Mouse (Mus musculus): ENCODE results near the gene Ythdf1. TPM values are rescaled to one million over a fixed set of nuclear protein-coding genes. Genes with fewer than 3 reads are reported as not detected.

Gene Ythdf1
- polyA plus RNA-seq, 1 experiment from 2014 or later, result 77.8 TPM

DNA sequence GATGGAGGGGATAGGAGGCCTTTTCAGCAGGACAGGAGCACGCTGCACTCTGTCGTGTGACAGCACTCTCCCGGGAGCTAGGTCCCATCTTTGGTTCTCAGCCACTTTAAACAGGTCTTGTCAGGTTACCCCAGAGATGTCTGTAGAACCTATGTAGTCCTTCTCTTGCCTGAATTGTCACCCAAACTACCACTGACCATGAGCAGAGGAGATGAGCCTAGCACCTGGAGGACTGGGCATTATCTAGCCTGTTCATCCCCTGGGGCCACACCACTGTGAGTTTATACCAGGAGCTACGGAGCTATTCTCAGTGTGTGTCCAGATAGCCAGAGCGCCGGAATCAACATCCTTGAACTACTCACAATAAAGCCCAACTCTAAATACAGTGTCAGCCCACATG, 22.9 kb downstream of the Ythdf1 start:
- H3K36me3 ChIP-seq, result no peaks in the 10 kb centered on the region
- 86% methylated on average over 6 of the region's 6 CpGs for whole genome bisulfite sequencing
- peaks cover 55% of the 10 kb centered on the region for H3K27me3 ChIP-seq (ENCODE audit: low read depth, poor library complexity, severe bottlenecking)
- no peak overlapping the region for H3K27ac ChIP-seq
- H3K4me1 ChIP-seq, result peaks cover 20% of the 10 kb centered on the region
- DNase-seq (ENCODE audit: low spot score), result no peak
- no peak overlapping the region for H3K4me3 ChIP-seq
- H3K9me3 ChIP-seq (replicated peaks), result no peaks in the 10 kb centered on the region

DNA sequence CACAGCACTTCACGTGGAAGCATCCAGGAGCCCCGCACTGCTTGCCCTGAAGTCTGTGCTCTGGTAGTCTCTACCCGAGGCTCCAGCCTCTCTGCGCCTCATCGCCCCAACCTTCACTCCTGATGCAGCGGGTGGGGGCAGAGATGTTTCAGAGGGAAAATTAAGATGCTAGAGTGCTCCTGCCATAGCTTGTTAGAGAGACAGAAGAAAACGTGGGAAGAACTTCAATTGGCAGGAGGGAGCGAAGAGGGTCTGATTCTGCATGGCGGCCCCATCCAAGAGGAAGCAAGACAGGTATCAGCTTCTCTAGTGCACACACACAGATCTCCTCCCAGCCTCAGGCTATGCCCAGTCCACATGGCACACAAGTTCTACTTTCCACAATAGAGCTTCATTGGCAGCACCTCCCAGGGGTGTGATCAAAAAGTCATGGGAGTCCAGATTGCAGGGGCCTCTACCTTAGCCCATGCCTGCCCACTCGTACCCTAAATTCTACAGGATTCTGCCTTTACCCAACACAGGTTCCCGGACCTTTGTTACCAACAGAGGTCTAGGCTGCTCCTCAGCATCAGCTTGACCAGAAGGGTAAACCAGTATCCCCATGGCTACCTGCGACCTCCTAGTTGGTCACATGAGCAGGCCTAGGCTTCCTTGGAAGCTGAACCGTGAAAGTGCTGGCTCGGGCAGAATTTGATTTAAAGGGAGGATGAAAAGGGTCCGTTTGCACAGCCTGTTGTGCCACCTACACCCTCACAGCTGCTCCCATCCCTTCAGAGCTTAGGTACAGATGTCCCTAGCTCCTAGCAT, 23.7 kb downstream of the Ythdf1 start:
- Histone ChIP-seq H3K27me3 (ENCODE audit: low read depth, poor library complexity, severe bottlenecking) (peaks cover 63% of the 10 kb centered on the region), H3K9me3 (replicated peaks) (no peaks in the 10 kb centered on the region), H3K27ac (no peak overlapping the region), H3K36me3 (no peaks in the 10 kb centered on the region), H3K4me1 (peaks cover 24% of the 10 kb centered on the region), H3K4me3 (no peak overlapping the region)
- DNase-seq (ENCODE audit: low spot score), result no peak
- WGBS, result 76% methylated on average over 15 of the region's 15 CpGs

GRCm38 (mm10) chr2:180895837-180896525, 24.8 kb downstream of the Ythdf1 start:
- Histone ChIP-seq H3K27ac (no peak overlapping the region), H3K27me3 (ENCODE audit: low read depth, poor library complexity, severe bottlenecking) (peaks cover 73% of the 10 kb centered on the region), H3K9me3 (replicated peaks) (no peaks in the 10 kb centered on the region), H3K36me3 (no peaks in the 10 kb centered on the region), H3K4me1 (peaks cover 30% of the 10 kb centered on the region), H3K4me3 (no peak overlapping the region)
- no peak for DNase-seq (ENCODE audit: low spot score)
- 82% methylated on average over 11 of the region's 11 CpGs for WGBS

DNA sequence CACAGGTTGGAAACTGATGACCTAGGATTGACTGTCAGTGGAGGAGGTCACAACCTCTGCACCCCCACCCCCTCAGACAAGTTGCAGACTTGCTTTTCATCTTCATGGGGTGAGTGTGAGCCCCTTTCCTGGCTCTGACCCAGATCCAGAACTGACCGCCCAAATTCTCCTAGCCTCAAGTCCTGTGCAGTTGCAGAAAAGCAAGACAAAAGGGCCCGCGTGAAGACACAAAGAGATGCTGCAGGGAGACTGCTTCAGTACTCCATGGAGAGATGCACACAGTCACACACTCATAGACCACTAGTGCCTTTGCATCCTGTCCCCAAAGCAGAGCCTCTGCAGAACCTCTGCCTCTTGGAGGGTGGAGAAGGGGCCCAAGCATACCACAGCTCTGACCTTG, 25.4 kb downstream of the Ythdf1 start:
- Histone ChIP-seq H3K9me3 (replicated peaks) (no peaks in the 10 kb centered on the region), H3K27me3 (ENCODE audit: low read depth, poor library complexity, severe bottlenecking) (peaks cover 80% of the 10 kb centered on the region), H3K4me3 (no peak overlapping the region), H3K36me3 (no peaks in the 10 kb centered on the region), H3K27ac (no peak overlapping the region), H3K4me1 (peaks cover 37% of the 10 kb centered on the region)
- no peak for DNase-seq (ENCODE audit: low spot score)
- WGBS, result 82% methylated on average over 3 of the region's 3 CpGs

DNA sequence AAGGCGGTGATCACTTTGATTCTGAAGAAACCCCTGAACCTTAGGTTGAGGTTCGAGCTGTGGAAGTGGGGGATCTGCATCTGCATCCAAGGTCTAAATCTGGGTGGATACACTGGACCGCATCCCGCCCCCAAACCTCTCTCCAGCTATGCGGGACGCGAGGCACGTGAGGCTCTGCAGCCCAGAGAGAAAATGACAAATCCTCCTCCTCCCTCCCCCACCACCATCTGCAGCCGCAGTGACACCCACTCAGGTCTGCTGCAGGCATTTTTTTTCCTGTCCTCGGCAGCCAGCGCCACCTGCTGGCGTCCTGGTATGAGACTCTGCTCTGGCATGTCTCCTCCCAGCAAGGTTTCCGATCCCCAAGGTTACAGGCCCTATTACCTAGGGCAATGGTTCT, 26.0 kb downstream of the Ythdf1 start:
- Histone ChIP-seq H3K4me1 (peaks cover 40% of the 10 kb centered on the region), H3K4me3 (peak overlapping the region; percentile 52), H3K9me3 (replicated peaks) (no peaks in the 10 kb centered on the region), H3K36me3 (no peaks in the 10 kb centered on the region), H3K27ac (no peak overlapping the region), H3K27me3 (ENCODE audit: low read depth, poor library complexity, severe bottlenecking) (peaks cover 86% of the 10 kb centered on the region)
- WGBS, result under 1% methylated on average over 13 of the region's 13 CpGs
- peak; percentile 84 for DNase-seq (ENCODE audit: low spot score)

DNA sequence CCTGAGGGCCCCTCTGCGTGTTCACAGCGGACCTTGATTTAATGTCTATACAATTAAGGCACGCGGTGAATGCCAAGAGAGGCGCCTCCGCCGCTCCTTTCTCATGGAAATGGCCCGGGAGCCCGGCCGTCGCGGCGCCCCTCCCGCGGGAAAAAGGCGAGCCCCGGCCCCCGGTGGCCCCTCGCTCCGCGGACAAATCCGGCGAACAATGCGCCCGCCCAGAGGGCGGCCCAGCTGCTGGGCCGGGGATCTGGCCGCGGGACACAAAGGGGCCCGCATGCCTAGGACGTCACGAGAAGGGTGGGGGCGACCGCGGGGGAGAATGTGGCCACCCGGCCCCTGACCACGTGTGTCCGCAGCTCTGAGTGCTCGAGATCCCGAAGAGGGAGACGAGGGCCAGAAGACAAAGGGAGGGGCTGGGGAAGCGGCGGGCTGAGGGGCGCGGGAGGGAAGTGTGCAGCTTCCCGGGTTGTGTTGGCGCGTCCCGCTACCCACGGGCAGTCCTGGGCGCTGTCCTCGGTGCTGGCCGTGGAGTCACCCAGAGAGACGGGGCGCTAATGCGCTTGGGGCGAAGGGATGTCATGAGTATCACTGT, 26.6 kb downstream of the Ythdf1 start:
- peak; percentile 68 for DNase-seq (ENCODE audit: low spot score)
- H3K4me1 ChIP-seq, result peaks cover 40% of the 10 kb centered on the region
- H3K36me3 ChIP-seq, result no peaks in the 10 kb centered on the region
- H3K27me3 ChIP-seq (ENCODE audit: low read depth, poor library complexity, severe bottlenecking), result peaks cover 92% of the 10 kb centered on the region
- under 1% methylated on average over 57 of the region's 57 CpGs for WGBS
- H3K27ac ChIP-seq, result peak overlapping the region; percentile 50; the same call in 1 of the 2 replicates
- peak overlapping the region; percentile 52 for H3K4me3 ChIP-seq
- no peaks in the 10 kb centered on the region for H3K9me3 ChIP-seq (replicated peaks)

GRCm38 (mm10) chr2:180893537-180894028, 27.2 kb downstream of the Ythdf1 start:
- peak overlapping the region; percentile 52 for H3K4me3 ChIP-seq
- no peaks in the 10 kb centered on the region for H3K36me3 ChIP-seq
- DNase-seq (ENCODE audit: low spot score), result peak; percentile 63
- H3K27ac ChIP-seq, result peak overlapping the region; percentile 50; the same call in 1 of the 2 replicates
- WGBS, result under 1% methylated on average over 47 of the region's 50 CpGs
- peaks cover 40% of the 10 kb centered on the region for H3K4me1 ChIP-seq
- H3K9me3 ChIP-seq (replicated peaks), result no peaks in the 10 kb centered on the region
- peaks cover 97% of the 10 kb centered on the region for H3K27me3 ChIP-seq (ENCODE audit: low read depth, poor library complexity, severe bottlenecking)

GRCm38 (mm10) chr2:180892841-180893521, 27.8 kb downstream of the Ythdf1 start:
- DNase-seq (ENCODE audit: low spot score), result peak; percentile 37
- peak overlapping the region; percentile 50; the same call in 1 of the 2 replicates for H3K27ac ChIP-seq

DNA sequence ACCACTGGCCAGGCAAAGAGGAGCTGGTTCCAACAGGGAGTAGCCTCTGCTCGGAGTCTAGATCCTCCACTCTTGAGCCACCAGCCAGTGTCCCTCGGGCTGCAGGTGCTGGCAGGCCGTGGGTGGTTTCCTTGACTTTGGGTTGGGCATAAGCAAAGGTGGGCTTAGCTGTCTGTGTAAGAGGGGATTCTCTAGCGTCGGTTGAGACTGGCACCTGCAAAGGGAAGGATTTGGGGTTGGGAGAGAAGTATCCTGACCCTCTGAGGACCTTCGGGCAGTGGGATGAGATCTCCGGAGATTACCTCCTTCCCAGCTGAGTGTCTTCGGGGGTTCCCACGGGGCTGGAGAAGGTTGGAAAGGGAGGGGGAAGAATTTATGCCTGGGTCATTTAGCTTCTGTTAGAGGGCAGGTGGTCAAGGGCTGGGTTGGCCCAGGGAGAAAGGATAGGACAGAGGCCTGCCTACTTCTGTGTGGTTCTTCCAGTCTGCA, 28.9 kb downstream of the Ythdf1 start:
- H3K4me3 ChIP-seq, result no peak overlapping the region
- peaks cover 100% of the 10 kb centered on the region for H3K27me3 ChIP-seq (ENCODE audit: low read depth, poor library complexity, severe bottlenecking)
- no peak overlapping the region for H3K27ac ChIP-seq
- no peak for DNase-seq (ENCODE audit: low spot score)
- H3K36me3 ChIP-seq, result no peaks in the 10 kb centered on the region
- WGBS, result 6% methylated on average over 9 of the region's 9 CpGs
- peaks cover 40% of the 10 kb centered on the region for H3K4me1 ChIP-seq
- H3K9me3 ChIP-seq (replicated peaks), result no peaks in the 10 kb centered on the region

More at GRCm38 (mm10) chr2:180892841-180893521, 27.8 kb downstream of the Ythdf1 start:
- under 1% methylated on average over 97 of the region's 97 CpGs for WGBS
- Histone ChIP-seq H3K9me3 (replicated peaks) (no peaks in the 10 kb centered on the region), H3K36me3 (no peaks in the 10 kb centered on the region), H3K4me3 (peak overlapping the region; percentile 52), H3K4me1 (peaks cover 40% of the 10 kb centered on the region), H3K27me3 (ENCODE audit: low read depth, poor library complexity, severe bottlenecking) (peaks cover 100% of the 10 kb centered on the region)

DNA sequence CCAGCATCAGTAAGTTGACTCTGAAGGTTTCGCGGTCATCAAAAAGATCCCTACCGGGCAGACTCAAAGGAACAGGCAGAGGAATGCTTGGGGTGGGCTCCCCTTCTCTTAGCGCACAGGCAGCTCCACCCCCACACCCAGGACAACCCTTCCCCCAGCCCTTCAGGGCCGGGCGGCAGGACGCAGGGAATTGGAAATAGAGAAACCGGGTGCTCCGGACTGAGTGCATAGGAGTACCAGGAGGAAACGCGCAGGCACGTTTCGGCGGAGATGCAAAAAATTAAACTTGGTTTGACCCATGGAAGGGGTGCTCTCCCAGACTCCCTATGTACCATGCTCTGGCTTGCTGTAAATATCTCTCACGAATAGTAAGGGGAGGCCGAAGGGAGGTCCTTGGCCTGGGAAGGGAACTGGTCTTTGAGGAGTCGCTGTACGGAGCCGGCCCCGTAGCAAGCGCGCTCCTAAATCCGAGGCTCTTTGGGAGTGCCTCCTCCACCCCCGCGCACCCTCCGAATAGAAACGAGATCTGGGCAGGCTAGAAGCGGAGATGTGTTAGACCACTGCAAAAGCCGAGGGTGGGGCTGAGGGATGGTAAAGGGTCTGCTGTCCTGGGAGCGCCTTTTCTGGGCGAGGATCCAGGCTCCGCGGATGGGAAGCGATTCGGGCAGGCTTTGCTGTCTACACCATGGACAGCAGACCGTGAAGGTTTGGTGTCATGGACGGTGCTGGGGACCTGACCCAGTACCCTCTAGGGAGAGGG, 29.5 kb downstream of the Ythdf1 start:
- H3K36me3 ChIP-seq, result no peaks in the 10 kb centered on the region
- peak; percentile 53 for DNase-seq (ENCODE audit: low spot score)
- H3K9me3 ChIP-seq (replicated peaks), result no peaks in the 10 kb centered on the region
- H3K4me1 ChIP-seq, result peaks cover 40% of the 10 kb centered on the region
- H3K27me3 ChIP-seq (ENCODE audit: low read depth, poor library complexity, severe bottlenecking), result peaks cover 100% of the 10 kb centered on the region
- peak overlapping the region; percentile 5; the same call in 1 of the 2 replicates for H3K27ac ChIP-seq
- WGBS, result 1% methylated on average over 37 of the region's 37 CpGs
- peak overlapping the region; percentile 35 for H3K4me3 ChIP-seq

DNA sequence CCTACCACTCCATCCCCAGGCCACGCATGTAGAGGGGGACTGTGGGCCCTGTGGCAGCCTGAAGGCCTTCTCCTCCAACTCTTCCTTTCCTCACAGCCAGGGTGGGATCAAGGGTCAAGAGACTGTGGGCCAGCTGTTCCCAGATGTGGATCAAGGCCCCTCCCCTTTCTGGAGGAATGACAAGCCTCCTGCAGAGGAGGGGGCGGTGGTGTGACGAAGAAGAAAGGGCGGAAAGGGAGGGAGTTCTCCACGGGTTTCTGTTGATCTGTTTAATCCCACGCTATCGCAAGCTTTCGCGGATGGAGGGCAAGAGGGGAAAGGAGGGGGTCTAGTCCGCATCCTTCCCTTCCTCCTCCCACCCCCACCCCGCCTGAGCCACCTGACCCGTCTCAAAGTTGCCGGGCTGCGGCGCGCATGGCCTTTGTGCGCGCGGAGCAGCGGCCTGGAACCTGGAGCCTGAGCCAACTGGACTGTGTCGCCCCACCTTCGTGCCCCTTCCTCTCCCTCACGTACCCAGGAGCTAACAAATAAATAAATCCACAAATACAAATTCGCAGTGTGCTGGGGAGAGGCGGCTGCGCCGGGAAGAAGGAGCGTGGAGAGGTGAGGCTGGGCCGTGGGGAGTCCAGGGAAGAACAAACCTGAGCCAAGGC, 30.2 kb downstream of the Ythdf1 start:
- H3K27ac ChIP-seq, result peak overlapping the region; percentile 5; the same call in 1 of the 2 replicates
- peak; percentile 49 for DNase-seq (ENCODE audit: low spot score)
- no peaks in the 10 kb centered on the region for H3K36me3 ChIP-seq
- H3K9me3 ChIP-seq (replicated peaks), result no peaks in the 10 kb centered on the region
- peaks cover 40% of the 10 kb centered on the region for H3K4me1 ChIP-seq
- H3K4me3 ChIP-seq, result peak overlapping the region; percentile 35
- peaks cover 100% of the 10 kb centered on the region for H3K27me3 ChIP-seq (ENCODE audit: low read depth, poor library complexity, severe bottlenecking)
- under 1% methylated on average over 29 of the region's 29 CpGs for WGBS
